Mouse (Mus musculus) megakaryocyte-erythroid progenitor cell, adult 5 weeks (primary cell): ENCODE results near the gene Slc16a11. TPM values are rescaled to one million over a fixed set of nuclear protein-coding genes. Genes with fewer than 3 reads are reported as not detected.

Experiments used
- polyA plus RNA-seq: library from polyadenylated mRNA; stranded (reverse); fragments of >175 nt; gene quantifications from 2 replicates; pipeline ENCODE4 v1.2.3, GENCODE M21; 2012

Slc16a11 gene
- polyA plus RNA-seq, result 1.4 and 5.3 TPM in 2 replicates

GRCm38 (mm10) chr11:70212423-70212822, at the start of gene Slc16a11:
Slc16a11 (plus strand) TSS chr11:70212752.

GRCm38 (mm10) chr11:70220731-70221602, 8.4 kb downstream of the Slc16a11 start, which contains the start of gene Slc16a13:
Slc16a13 (minus strand) TSS chr11:70221064.

GRCm38 (mm10) chr11:70229260-70230010, 16.9 kb downstream of the Slc16a11 start, which contains the start of gene Bcl6b:
Bcl6b (minus strand) TSS chr11:70229798.

GRCm38 (mm10) chr11:70237457-70238167, 25.1 kb downstream of the Slc16a11 start, which contains the start of gene 0610010K14Rik:
0610010K14Rik (minus strand) TSS chr11:70237914.

GRCm38 (mm10) chr11:70239541-70240279, 27.2 kb downstream of the Slc16a11 start, which contains the start of the genes Gm21988 and Rnasek:
Gm21988 (minus strand) TSS chr11:70239830.
Rnasek (minus strand) TSS chr11:70239842.

GRCm38 (mm10) chr11:70254931-70255531, 42.5 kb downstream of the Slc16a11 start, which contains the start of gene Alox12:
Alox12 (minus strand) TSS chr11:70255353.

Other genes starting within 250 kb of the Slc16a11 start
- 0.12 TPM in 1 of 2 replicates, not detected in the other for gene Cldn7, start 248.0 kb upstream of the Slc16a11 start, polyA plus RNA-seq
- gene Ctdnep1, start 231.6 kb upstream of the Slc16a11 start, polyA plus RNA-seq, result 253 and 255 TPM in 2 replicates
- 12.4 and 14.3 TPM in 2 replicates for gene Elp5, start 230.2 kb upstream of the Slc16a11 start, polyA plus RNA-seq
- 379 and 448 TPM in 2 replicates for gene Gabarap, start 221.6 kb upstream of the Slc16a11 start, polyA plus RNA-seq
- 73.1 and 84.1 TPM in 2 replicates for gene Phf23, start 217.0 kb upstream of the Slc16a11 start, polyA plus RNA-seq
- 50.0 and 50.7 TPM in 2 replicates for gene Dvl2, start 212.2 kb upstream of the Slc16a11 start, polyA plus RNA-seq
- gene Acadvl, start 197.3 kb upstream of the Slc16a11 start, polyA plus RNA-seq, result 22.8 and 23.6 TPM in 2 replicates
- gene Dlg4, start 195.8 kb upstream of the Slc16a11 start, polyA plus RNA-seq, result 22.0 and 24.1 TPM in 2 replicates
- gene Asgr1, start 158.7 kb upstream of the Slc16a11 start, polyA plus RNA-seq, result not detected in 2 replicates
- 0.37 and 0.61 TPM in 2 replicates for gene Asgr2, start 120.1 kb upstream of the Slc16a11 start, polyA plus RNA-seq
- 2.7 and 3.7 TPM in 2 replicates for gene Mgl2, start 82.4 kb upstream of the Slc16a11 start, polyA plus RNA-seq
- gene Clec10a, start 56.6 kb upstream of the Slc16a11 start, polyA plus RNA-seq, result 0.88 and 1.1 TPM in 2 replicates
- 5.9 and 7.7 TPM in 2 replicates for gene Slc16a13, start 8.3 kb downstream of the Slc16a11 start, polyA plus RNA-seq
- gene Bcl6b, start 17.0 kb downstream of the Slc16a11 start, polyA plus RNA-seq, result 0.66 and 0.68 TPM in 2 replicates
- gene 0610010K14Rik, start 25.2 kb downstream of the Slc16a11 start, polyA plus RNA-seq, result 141 and 144 TPM in 2 replicates
- gene Gm21988, start 27.1 kb downstream of the Slc16a11 start, polyA plus RNA-seq, result 10.8 and 13.6 TPM in 2 replicates
- 132 and 186 TPM in 2 replicates for gene Rnasek, start 27.1 kb downstream of the Slc16a11 start, polyA plus RNA-seq
- gene Alox12, start 42.6 kb downstream of the Slc16a11 start, polyA plus RNA-seq, result 0.05 and 0.17 TPM in 2 replicates
- gene Alox12e, start 109.9 kb downstream of the Slc16a11 start, polyA plus RNA-seq, result 0.18 and 0.60 TPM in 2 replicates
- 0.28 and 0.83 TPM in 2 replicates for gene Alox15, start 139.3 kb downstream of the Slc16a11 start, polyA plus RNA-seq
- gene Pelp1, start 197.3 kb downstream of the Slc16a11 start, polyA plus RNA-seq, result 62.0 and 64.7 TPM in 2 replicates
- 349 and 402 TPM in 2 replicates for gene Arrb2, start 219.9 kb downstream of the Slc16a11 start, polyA plus RNA-seq
- 24.9 and 28.5 TPM in 2 replicates for gene Med11, start 239.2 kb downstream of the Slc16a11 start, polyA plus RNA-seq
- gene Zmynd15, start 246.7 kb downstream of the Slc16a11 start, polyA plus RNA-seq, result 0.09 and 0.15 TPM in 2 replicates
- gene Cxcl16, start 247.2 kb downstream of the Slc16a11 start, polyA plus RNA-seq, result 1.6 and 1.8 TPM in 2 replicates